Comparison of ENCODE assay signal across 25 mouse cellular contexts in the genomic region with DNA sequence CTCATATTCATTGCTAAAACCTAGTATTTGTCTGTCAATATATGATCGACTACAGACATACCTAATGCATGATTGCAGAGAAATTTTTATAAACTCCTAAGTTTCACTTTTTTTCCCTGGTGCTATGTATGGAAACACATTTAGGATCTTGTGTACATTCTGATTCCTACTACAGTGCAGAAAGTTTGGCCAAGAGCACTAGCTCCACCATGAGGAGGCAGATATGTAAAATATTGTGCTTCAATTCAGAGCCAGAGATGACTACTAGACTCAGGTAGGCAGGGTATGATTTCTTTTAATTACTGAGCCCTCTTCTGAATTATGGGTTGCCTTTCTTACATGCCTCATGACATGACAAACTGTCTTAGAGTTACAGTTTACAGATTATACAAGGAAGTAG.
DNase-seq lines count a peak whose midpoint lies in the region; ATAC-seq and TF ChIP-seq lines count a peak whose summit lies in the region.
"Had no signal": no experiment of that assay in that cellular context is flagged by ENCODE, and none has a peak within 500 bp of the region (broad histone marks: within the 10 kb centered on the region; RNA-seq: fewer than 3 reads in every experiment).

No protein-coding gene starts in this region.

- CTCF ChIA-PET in Patski (lab: Charles Lee): no interaction called here

- in situ Hi-C loops in Patski (cut with MboI; ENCODE audit: low pct_unique_long_range_greater_than_20kb): no loop called here

- peak; percentile 45 for TF ChIP-seq CTCF in layer of hippocampus, adult 2 months (conservative IDR thresholded peaks at IDR 0.05)
- peak; percentile 11 for TF ChIP-seq CTCF in Patski (IDR thresholded peaks at IDR 0.05)
- TF ChIP-seq CTCF in lung, adult 2 months (IDR thresholded peaks at IDR 0.05; ENCODE audit: insufficient read depth, low read length): no peak

- no peaks in the 10 kb centered on the region for H3K27me3 ChIP-seq in Patski
- H3K27me3 ChIP-seq: hindbrain, embryonic 12.5 days; limb, embryonic 13.5 days; liver, embryonic 13.5 days; midbrain, embryonic 15.5 days; neural tube, embryonic 15.5 days had no signal

- no peak for ATAC-seq in Patski
- ATAC-seq: forebrain, embryonic 16.5 days; inflammation-experienced regulatory T-cells, adult 6 months; lung, postnatal 0 days; midbrain, embryonic 15.5 days had no signal

- POLR2A ChIA-PET in Patski (lab: Charles Lee): no interaction called here

- 79% methylated on average over 1 of the region's 1 CpGs for whole genome bisulfite sequencing in lung, adult 2 months

- DNase-seq in embryo, embryonic 10.5 days (ENCODE audit: low spot score): peak; percentile 12
- no peak for DNase-seq in embryo, embryonic 9.5 days (ENCODE audit: extremely low spot score)
- no peak for DNase-seq in layer of hippocampus, adult 2 months (ENCODE audit: low spot score in 2 of 2)
- DNase-seq in layer of hippocampus, postnatal 25 days (ENCODE audit: extremely low spot score in 1 of 2, low spot score in 1 of 2): no peak
- DNase-seq in 3T3-L1 (ENCODE audit: low read depth, low spot score): peak; percentile 42
- no peak for DNase-seq in Patski (ENCODE audit: low read depth, low spot score)
- no peak for DNase-seq in adrenal gland, postnatal 14 days
- no peak for DNase-seq in lung, adult 2 months
- DNase-seq: adrenal gland, postnatal 10 days; cerebellum, adult 8-10 months; gastrocnemius, adult 2 months; kidney, adult 9 months; kidney, postnatal 25 days; liver, embryonic 13.5 days; retina, postnatal 1 day; thymus, postnatal 25 days had no signal

- H3K27ac ChIP-seq in layer of hippocampus, adult 2 months: no peak overlapping the region
- H3K27ac ChIP-seq: gastrocnemius, adult 2 months; heart, embryonic 10.5 days; hindbrain, embryonic 12.5 days; limb, embryonic 13.5 days; liver, embryonic 13.5 days; midbrain, embryonic 15.5 days; neural tube, embryonic 15.5 days had no signal

- TF ChIP-seq POLR2A in lung, adult 2 months (IDR thresholded peaks at IDR 0.05; ENCODE audit: borderline replicate concordance, extremely low read depth, low read depth, low read length): no peak

- no peak overlapping the region for H3K4me3 ChIP-seq in layer of hippocampus, adult 2 months
- no peak overlapping the region for H3K4me3 ChIP-seq in lung, adult 2 months (replicated peaks; ENCODE audit: extremely low read depth, low read depth, low read length)
- H3K4me3 ChIP-seq: erythroblast, embryonic 14.5 days; gastrocnemius, adult 2 months; heart, embryonic 10.5 days; hindbrain, embryonic 12.5 days; limb, embryonic 13.5 days; liver, embryonic 13.5 days; midbrain, embryonic 15.5 days; neural tube, embryonic 15.5 days had no signal

- no peaks in the 10 kb centered on the region for H3K4me1 ChIP-seq in lung, adult 2 months (ENCODE audit: control insufficient read depth, insufficient read depth, low read length)
- H3K4me1 ChIP-seq: heart, embryonic 10.5 days; hindbrain, embryonic 12.5 days; limb, embryonic 13.5 days; liver, embryonic 13.5 days; midbrain, embryonic 15.5 days; neural tube, embryonic 15.5 days had no signal

Comparison
In these comparisons a context has a peak if more than half of its experiments do, and no peak if none do; other contexts are left out.
1. DNase-seq: peak in embryo, embryonic 10.5 days (single experiment) and 3T3-L1 (single experiment); none in embryo, embryonic 9.5 days (single experiment), layer of hippocampus, adult 2 months (0 of 2), layer of hippocampus, postnatal 25 days (0 of 2), Patski (single experiment), adrenal gland, postnatal 14 days (single experiment) and lung, adult 2 months (single experiment).